Mouse (Mus musculus) hindlimb bud, embryonic 11.5 days (tissue): ENCODE results near the gene Smad1.

Experiments used
- DNase-seq: peaks from one replicate; pipeline ENCODE4 v3.0.0-alpha.2; 2012; ENCODE audit warnings: low read depth, low spot score; ENCODE audit errors: extremely low spot score

The Smad1 gene

DNA sequence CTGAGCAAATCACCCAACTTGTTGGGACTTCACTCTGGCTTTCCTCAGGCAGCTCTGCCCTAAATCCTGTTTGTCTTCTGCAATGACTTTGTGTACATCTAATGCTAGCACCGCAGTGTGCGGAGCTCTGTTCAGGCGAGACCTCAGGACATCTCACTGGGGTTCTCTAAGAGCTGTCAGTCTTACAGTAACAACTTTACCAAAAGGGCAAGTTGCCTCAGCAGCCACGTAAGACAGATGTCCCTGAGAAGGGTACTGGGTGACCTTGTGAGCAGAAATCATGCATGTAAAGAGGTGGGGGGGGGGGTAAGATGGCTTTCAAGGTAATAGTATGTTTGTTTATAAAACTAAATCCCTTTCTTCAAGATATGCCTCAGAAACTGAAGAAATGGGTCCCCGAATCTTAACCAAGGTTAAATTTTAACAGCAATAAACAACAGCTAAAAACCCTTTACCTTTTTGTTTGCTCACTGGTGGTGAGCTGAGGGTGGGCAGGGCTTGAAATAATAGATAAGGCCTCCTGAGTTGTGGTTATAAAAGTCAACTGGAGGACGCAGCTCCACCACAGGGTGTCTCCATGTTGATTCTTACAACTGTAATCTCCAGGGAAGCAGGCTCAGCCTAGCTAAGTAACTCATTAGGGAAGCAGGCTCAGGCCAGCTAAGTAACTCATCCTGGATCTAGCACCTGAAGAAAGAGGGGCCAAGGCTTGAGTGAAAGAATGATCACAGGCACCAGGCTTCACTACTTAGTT is 38.4 kb downstream of the Smad1 start:
- no peak for DNase-seq

DNA sequence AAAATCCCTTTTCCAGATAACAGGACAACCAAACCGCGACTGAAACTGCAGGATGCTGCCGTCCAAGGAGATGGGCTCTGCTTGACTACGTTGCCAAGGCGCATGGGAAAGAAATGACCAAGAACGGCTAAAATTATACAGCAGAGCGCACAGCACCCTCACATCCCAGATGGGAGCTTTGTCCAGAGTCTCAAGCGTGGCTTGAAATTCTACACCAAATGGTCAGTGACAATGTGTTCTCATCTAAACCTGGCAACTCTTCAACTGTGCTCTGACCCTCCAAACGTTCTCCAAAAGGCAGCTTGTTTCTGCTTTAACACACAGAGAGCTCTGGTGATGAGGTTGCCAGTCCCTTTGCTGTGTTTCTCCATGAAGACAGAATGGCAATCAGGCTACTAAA is 39.0 kb downstream of the Smad1 start:
- DNase-seq: no peak

DNA sequence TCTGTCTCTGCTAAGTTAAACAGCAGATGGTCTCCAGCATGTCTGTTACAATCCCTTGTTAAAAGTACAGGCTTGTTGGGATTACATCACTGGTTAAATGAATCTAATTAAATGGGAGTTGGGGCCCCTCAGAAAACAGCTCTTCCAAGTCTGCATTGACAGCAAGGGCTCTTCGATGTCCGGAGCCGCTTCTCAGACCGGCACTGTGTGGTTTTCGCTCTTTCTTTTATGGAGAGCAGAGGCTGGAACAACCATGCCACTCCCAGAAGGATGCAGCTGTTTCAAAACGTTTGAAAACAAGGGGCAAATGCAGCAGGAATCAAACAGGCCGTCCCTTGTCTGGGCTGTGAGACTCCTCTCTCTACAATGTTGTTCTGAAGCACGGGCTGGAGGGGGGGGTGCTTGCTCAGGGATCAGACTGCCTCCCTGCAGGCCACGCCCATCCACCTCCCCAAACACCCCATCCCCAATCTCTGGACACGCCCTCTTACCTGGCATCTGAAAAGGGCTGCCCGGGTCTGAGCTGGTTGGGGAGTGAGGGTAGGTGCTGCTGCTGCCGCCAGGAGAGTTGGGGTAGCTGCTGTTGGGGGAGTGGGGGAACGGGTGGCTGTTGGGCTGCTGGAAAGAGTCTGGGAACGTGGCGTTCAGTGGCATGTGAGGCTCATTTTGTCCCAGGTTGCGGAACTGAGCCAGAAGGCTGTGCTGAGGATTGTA is 43.4 kb downstream of the Smad1 start:
- no peak for DNase-seq

DNA sequence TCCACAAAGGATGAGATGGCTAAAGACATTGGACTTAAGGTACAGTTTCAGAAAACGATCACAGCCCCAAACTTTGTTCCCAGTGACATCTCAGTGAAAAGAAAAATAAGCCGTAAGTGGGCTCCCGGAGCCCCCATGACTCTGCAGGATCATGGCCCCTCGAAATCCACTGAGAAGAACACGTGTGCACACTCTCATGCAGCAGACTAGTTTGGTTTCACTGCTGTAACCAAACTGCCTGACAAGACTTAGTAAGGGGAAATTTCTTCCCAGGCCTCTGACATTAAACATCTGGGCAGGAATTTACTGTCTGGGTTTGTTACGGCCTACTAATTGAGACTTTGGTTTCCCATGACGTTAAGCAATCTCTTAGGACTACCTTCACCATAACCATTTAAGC is 45.3 kb downstream of the Smad1 start:
- no peak for DNase-seq

DNA sequence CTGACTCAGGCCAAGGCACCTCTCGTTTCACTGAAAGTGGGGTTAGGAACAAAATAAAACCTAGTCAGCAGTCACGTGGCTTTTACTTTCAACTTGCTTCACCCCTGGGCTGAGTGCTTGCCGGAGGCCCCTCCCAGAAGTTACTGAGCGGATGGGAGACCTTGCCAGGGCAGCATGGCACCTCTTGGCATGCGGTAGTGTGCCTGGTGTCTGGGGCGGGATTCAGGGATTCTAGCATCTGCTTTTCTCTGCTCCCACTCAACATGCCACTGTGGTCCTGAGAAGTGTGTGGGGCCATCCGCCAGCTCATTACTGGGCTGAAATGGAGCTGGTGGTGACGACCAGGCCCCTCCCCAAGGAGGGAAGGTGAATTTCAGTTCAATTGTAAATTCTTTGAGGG is 47.4 kb downstream of the Smad1 start:
- DNase-seq: no peak

DNA sequence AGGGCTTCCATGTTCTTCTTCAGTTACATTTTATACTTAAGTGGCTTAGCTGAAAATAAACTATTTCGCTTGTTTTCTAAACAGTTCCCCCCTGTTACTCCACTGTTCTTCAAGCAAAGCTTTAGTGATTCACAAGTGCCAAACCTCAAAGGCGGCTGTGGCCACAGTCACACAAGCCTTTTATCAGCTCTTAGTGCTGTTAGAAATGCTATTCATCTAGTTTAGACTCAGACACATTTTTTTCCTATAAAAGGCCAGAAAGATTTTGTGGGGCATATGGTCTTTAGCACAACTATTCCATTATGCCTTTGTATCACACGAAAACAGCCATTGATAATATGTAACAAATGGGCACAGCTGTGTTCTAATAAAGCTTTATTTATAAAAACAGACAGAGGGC is 48.5 kb downstream of the Smad1 start:
- DNase-seq: no peak

DNA sequence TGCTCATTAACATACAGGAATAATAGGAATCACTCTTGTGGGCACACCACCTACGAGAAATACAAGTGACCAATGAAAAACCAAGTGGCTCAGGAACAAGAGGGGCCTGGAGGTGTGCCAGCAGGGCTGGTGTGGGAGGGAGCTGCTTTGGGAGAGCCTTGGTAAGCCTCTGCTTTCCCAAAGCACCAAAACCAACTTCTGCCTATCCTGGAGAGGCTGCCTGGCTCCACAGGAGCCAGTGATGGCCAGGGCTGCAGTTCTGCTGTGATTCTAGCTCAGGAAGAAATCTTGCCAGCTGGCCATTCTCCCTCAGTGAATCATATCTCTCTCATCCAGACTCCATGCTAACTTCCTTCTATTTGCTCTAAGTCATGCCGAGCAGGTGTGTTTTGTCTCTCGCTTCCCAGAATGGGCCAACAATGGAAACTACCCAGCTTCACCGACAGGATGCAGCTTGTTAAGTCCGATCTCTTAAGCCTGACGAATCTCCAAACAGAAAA is 49.2 kb downstream of the Smad1 start:
- DNase-seq: no peak

DNA sequence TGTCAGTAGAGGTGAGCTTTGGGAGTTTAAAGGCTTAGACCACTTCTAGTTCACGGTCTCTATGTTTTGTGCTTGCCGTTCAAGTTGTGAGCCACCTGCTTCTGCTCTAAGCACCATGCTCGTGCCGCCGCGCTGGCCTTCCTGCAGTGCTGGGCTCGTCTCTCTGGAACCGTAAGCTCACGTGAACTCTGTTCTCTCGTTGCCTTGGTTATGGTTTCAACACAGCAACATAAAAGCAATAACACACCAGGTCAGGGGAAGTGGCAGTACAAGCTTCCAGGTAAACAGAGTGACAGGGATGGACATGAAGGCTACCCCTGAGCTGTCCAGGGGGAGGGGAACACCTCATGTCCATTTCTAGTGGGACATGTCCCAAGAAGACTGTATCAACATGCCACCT is 52.9 kb downstream of the Smad1 start:
- no peak for DNase-seq

DNA sequence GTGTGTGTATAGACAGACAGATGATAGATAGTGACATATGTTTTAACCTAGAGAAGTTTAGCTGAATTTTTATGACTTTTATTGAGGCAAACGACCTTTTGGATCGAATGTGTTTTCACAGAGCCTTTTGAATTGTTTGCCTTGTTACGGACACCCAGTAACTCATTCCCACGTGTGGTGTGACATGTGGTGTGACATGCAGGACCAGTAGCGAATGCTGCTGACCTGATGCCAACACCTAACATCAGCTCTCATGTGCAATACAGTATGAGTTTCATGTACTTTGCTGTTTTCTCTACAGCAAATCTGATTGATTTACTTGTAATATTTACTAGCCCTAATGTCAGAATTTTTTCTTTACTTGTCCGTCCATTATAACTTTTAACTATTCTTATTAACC is 53.5 kb downstream of the Smad1 start:
- no peak for DNase-seq

DNA sequence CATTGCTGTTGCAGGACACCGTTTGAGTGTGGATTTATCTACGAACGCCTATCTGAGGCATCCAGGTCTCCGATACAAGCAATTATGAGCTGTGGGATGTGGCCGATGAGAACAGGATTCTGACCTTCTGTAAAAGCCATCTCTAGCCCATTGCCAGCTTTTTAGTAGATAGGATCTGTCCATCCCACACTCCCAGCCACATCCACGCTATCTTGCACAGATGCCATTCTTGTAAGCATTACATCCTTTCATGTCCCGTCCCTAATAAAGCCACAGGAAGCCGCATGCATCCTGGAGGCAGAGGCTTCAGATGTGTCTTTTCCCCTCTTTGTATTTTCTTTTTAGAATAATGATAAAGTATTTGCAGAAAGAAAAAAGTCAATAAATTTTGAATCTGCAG is 58.1 kb downstream of the Smad1 start:
- no peak for DNase-seq

DNA sequence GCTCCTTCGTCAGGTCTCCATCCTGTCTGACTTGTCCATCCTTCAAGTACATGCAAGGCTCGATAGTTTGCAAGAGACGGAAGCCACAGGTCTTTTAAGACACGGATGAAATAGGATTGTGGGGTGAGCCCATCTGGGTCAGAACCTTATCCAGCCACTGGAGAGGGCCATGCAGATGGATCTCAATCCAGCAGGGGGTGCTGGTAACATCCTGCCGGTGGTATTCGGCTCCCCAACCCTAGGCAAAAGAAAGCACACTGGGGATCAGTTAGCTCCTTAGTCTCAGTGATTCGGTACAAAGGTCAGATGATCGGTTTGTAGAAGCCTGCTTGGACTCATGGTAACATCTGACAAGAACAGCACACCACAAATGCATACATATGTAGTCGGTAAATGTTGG is 59.8 kb downstream of the Smad1 start:
- DNase-seq: no peak

DNA sequence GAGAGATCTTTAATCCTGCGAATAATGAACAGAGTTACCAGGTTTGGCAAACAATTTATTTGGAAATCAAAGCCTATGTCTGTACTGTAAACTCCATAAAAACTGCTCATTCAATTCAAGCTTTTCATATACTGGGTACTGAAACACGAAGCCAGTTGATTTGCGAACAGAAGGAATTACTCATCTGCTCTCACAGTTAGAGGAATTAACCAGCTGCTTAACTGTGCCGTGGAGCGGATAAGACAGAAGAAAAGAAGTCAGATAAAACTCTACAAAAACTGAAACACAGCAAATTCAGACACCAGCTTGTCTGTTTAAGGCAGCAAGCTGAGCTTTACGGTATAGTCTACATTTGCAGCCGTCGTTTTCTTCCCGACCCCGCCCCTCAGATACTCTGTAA is 60.7 kb downstream of the Smad1 start:
- no peak for DNase-seq

DNA sequence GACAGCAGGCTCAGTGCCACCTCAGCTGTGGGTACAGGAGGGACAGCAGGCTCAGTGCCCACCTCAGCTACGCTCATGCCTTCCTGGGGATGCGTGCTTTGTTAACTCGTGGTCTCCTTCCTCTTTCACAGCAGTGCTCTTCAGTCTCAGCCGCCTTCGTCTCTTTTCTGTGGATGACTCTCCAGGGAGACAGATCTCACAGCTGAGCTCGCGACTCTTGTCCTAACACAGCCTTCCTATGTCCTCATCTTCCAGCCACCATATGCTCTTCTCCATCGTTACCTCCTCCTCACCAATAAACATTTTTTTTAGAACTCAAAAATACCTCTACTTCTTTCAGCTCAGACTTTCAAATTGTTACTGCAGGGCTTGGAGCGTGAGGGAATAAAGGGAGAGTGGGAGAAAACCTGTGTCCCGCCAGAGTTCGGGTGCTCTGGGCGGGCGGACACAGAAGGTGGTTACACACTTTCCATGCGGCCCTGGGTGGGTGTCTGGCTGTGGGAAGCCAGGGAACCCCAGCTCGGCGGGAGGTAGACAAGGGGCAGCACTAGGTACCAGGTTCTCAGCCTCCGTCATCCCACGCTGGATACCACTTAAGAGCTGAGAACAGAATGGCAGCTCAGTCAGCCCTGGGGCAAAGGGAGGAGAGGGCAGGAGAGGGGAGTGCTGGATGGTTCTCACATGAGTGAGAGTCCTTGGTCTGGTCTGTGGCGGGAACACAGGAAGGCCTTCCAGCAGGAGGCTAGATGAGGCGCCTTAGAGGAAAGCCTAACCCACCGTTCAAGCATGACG is 67.0 kb downstream of the Smad1 start:
- no peak for DNase-seq

DNA sequence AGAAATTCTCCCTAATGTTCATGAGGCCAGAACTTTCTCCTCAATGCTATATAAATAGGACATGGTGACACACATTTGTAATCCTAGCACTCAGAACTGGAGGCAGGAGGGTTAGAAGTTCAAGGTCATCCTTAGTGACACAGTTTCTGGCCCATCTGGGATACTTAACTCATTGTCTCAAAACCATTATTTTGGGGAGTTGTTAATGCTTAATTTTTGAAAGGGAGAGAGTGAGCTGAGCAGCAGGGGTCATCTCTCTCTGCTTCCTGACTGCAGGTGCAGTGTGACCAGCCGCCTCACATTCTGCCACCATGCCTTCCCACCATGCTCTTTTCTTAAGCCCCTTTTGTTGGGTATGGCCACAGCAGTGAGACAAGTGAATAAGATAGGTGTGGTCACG is 67.7 kb downstream of the Smad1 start:
- no peak for DNase-seq

DNA sequence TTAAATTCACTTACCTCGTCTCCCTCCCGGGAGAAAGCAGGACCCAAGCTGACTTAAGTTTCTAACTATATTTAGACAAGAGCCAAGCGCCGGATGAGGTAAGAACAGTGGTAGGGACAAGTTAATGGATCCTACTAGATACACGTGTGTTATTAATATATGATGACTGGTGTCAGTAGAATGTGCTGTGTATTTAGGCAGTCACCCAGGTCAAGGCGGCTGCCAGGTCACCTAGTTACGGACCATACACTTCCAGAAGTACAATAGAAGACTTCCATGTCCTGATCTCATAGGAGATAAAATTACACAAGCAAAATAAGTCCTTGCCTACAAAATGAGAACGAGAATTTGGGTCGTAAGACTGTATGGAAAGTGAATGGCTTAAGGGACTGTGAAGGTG is 68.3 kb downstream of the Smad1 start:
- no peak for DNase-seq

DNA sequence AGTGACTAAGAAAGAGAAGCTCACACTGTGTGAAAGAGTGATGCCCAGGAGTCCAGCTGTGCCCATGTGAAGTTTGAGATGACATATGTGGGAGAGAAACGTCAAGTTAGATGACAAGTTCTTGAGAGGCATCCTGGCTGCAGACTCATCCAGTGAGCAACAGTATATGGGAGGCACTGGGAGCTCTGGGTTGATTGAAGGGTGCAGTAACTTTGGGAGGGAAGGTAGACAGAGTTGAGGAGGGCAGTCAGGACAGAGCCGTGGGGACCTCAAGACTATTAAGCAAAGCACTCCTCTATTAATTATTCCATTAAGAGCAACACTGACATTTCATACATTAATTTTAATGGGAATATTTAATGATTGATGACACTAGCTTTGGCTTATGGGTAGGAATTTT is 69.6 kb downstream of the Smad1 start:
- no peak for DNase-seq

DNA sequence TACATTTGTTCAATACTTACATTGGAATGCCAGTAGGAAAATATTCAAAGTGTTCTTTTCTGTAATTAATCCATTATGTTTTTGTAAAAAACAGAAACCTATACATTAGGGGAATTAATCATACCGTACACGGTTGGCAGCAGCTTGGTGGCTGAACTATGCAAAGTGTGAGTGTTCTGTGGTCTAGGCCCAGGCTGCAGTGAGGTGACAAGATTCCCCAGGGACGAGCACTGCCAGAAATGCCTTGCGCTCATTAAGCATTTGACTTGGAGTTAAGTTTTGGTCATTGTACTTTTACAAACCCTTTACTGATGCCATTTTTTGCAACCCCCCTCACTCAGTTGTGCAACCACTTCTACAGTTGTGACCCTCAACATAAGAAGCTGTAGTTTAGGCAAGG is 70.1 kb downstream of the Smad1 start:
- DNase-seq: no peak

DNA sequence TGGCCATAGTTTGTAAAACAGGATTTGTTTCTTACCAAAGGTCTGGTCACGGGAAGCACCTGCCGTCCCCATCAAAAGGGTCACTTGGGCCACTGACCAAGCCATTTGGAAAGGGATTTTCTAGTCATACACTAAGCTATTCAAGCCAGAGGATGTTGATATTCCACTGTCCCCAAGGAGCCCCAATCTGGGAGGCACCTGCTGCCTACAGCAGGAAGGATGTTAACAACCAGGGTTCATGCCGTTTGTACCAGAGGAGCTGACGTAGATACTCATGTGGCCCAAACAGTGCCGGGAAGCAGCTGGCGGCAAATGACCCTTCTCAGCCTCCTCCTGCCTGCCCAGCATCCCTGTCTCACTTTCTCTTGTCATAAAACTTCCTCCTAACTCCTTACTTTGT is 73.8 kb downstream of the Smad1 start:
- DNase-seq: no peak

DNA sequence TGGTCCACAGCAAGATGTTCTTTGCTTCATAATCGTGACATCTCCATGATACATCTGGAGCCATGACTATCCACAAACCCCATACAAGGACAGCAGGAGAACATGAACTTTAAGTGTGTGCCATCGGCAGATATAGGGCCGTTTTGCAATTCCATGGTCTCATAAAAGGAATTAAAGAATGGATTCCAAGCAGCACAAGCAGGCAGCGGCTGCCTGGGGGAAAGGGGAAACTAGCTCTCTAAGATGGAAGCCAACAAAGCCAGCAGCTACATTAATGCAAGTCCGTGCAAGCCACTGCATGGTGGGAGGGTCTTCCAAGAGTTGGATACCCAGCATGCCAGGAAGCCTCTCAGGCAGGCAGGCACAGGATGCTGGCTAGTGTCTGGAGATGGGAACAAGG is 74.4 kb downstream of the Smad1 start:
- DNase-seq: no peak

DNA sequence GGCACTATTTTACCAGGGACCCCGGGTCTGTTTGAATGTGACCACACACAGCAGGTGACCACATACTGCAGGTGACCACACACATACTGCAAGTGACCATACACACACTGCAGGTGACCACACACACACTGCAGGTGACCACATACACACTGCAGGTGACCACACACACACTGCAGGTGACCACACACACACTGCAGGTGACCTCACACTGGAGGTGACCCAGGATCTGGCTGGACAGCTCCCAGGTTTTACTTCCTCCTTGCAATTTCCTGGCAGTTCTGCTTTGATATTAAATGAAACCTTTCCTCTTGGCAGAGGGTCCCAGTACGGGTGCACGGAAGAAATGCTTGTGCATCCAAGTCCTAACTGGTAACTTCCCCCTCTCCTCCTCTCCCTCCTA is 75.3 kb downstream of the Smad1 start:
- no peak for DNase-seq

DNA sequence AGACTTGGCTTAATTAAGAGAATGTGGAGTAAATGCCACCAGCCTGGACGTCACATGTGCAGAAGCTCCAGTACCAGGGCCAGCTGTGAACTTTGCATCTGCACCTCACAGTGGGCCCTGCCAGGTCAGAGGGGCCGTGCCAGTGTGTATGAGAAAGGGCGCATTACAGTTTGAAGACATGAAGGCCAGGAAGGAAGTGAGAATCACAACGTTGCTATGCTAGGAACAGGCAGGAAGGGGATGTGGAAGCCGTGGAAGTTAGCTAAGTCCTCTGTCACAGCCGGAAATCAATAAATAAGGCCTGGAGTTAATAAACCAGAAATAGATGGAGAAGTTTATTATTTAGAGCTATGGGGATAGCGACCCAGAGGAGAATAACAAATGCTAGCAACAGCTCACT is 76.2 kb downstream of the Smad1 start:
- DNase-seq: no peak

DNA sequence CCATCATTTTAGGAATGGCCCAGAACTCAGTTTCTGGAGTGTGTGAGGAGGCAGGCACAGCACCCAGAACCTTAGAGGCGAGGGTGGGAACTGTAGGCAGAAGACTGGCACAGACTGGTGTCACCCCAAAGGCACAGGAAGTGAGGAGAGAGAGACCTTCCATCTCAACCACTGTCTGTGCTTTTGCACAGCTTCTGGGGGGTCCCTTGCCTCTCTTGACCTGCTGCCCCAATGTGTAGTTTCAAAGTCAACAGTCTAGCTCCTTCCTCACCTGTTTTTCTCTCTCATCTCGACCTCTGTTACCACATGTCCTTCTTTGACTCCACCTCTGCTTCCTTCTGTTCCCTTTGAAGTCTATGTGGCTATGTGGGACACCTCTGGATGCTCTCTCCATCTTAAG is 88.5 kb downstream of the Smad1 start:
- no peak for DNase-seq
